Mouse (Mus musculus) cerebellum, adult 2 months (tissue): Measurements from ENCODE around the gene Cnot4.
"Not testable (repeated sequence)": the region's sequence is repeated elsewhere in the genome, so short reads cannot be mapped to it uniquely, and the experiment has no call there.

ENCODE experiments used
- CTCF ChIP-seq: fragments of 200-500 bp; IDR thresholded peaks from 2 replicates; pipeline ENCODE4 v1.5.1; 2011; ENCODE audit warnings: low read depth, mild to moderate bottlenecking, control low read depth, low read length, moderate library complexity, borderline replicate concordance; ENCODE audit not compliant: insufficient read depth
- POLR2A ChIP-seq: fragments of 200-500 bp; IDR thresholded peaks from 2 replicates; pipeline ENCODE4 v1.6.1; 2011; ENCODE audit warnings: low read length, control low read depth, borderline replicate concordance; ENCODE audit not compliant: insufficient read depth

DNA sequence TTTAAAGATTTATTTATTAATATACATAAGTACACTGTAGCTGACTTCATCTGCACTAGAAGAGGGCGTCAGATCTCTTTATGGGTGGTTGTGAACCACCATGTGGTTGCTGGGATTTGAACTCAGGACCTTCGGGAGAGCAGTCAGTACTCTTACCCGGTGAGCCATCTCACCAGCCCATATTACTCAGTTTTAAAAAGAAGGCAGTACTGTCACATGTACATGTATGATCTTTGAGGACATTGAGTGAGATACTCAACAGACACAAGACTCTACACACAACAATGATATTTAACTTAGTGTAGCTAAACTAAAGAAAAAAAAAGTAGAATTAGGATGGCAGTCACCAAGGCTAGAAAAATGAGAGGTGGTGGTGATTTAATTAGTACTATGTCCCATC lies 45.8 kb upstream of the Cnot4 start:
- not testable (repeated sequence) for TF ChIP-seq CTCF, POLR2A
